Mouse (Mus musculus): ENCODE results near the gene Myo1e. TPM values are rescaled to one million over a fixed set of nuclear protein-coding genes. Genes with fewer than 3 reads are reported as not detected.
A peak's percentile ranks its signal among the peaks of the same experiment; 100 is the strongest.

Myo1e gene
- polyA plus RNA-seq, 1 experiment from 2014 or later = 4.0 TPM

- Histone ChIP-seq H3K4me1 (peaks cover 27% of the 10 kb centered on the region), H3K9ac (0 out of 2 replicates have a peak overlapping the region, but pooled peaks have one; percentile 19), H3K27me3 (replicated peaks) (no peaks in the 10 kb centered on the region), H3K36me3 (0 out of 2 replicates have a peak, but pooled peaks cover 2% of the 10 kb centered on the region), H3K4me2 (peak overlapping the region; percentile 46), H3K9me3 (replicated peaks) (no peaks in the 10 kb centered on the region), H3K4me3 (no peak overlapping the region), H3K27ac (0 out of 2 replicates have a peak overlapping the region, but pooled peaks have one; percentile 20)
- WGBS (ENCODE audit: insufficient replicate concordance) = 31% methylated on average over 18 of the region's 18 CpGs
- peak; percentile 81 for ATAC-seq
These were observed 178.0 kb downstream of the Myo1e start for GRCm38 (mm10) chr9:70384958-70385728.

- H3K4me2 ChIP-seq = no peak overlapping the region
- no peak overlapping the region for H3K27ac ChIP-seq
- H3K9me3 ChIP-seq (replicated peaks) = no peaks in the 10 kb centered on the region
- H3K36me3 ChIP-seq = 0 out of 2 replicates have a peak, but pooled peaks cover 2% of the 10 kb centered on the region
- no peak overlapping the region for H3K9ac ChIP-seq
- no peak for ATAC-seq
- WGBS (ENCODE audit: insufficient replicate concordance) = 86% methylated on average over 4 of the region's 4 CpGs
- no peak overlapping the region for H3K4me3 ChIP-seq
- no peaks in the 10 kb centered on the region for H3K27me3 ChIP-seq (replicated peaks)
- H3K4me1 ChIP-seq = peaks cover 33% of the 10 kb centered on the region
These were observed 180.4 kb downstream of the Myo1e start for GRCm38 (mm10) chr9:70387410-70388119.

DNA sequence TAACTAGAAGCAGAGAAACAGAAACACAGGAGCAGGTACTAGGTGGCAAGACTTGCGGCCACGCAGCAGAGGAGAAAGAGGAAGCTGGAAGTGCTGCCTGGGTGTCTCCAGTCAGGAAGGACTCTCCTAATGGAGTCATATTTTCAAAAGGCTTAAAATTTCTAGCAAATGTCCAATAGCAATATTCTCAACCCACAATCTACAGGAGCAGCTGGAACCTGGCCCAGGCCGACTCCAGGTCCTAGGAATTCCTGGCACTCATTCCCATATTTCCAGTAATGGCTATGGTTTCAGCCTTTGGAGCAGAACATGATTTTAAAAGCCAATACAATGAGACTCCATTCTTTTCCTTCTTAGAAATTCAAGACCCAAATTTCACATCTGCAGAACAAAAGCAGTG is 182.4 kb downstream of the Myo1e start:
- Histone ChIP-seq H3K27me3 (replicated peaks) (no peaks in the 10 kb centered on the region), H3K9me3 (replicated peaks) (no peaks in the 10 kb centered on the region), H3K4me3 (no peak overlapping the region), H3K27ac (no peak overlapping the region), H3K36me3 (no peaks in the 10 kb centered on the region), H3K9ac (no peak overlapping the region), H3K4me1 (peaks cover 26% of the 10 kb centered on the region), H3K4me2 (no peak overlapping the region)
- ATAC-seq = no peak
- 56% methylated on average over 3 of the region's 3 CpGs for WGBS (ENCODE audit: insufficient replicate concordance)

DNA sequence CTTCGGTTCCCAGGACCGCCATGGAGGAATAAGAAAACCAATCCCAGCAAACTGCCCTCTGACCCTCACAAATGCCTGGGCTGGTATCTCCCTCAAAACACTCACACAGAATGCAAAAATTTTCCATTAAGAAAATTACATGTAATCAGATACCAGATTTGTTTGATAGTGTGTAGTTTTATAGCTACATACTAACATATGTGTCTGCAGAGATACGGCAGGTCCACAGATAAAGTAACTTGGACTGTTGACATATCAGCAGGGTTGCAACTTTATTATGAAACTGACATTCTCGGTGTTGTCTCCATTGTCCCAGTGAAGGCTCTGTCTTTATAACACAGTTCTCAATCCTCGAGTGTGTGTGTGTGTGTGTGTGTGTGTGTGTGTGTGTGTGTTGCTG is 183.9 kb downstream of the Myo1e start:
- Histone ChIP-seq H3K27ac (no peak overlapping the region), H3K9me3 (replicated peaks) (no peaks in the 10 kb centered on the region), H3K36me3 (no peaks in the 10 kb centered on the region), H3K4me1 (peaks cover 11% of the 10 kb centered on the region), H3K27me3 (replicated peaks) (no peaks in the 10 kb centered on the region), H3K9ac (no peak overlapping the region), H3K4me2 (no peak overlapping the region), H3K4me3 (no peak overlapping the region)
- no peak for ATAC-seq
- WGBS (ENCODE audit: insufficient replicate concordance) = 67% methylated on average over 5 of the region's 5 CpGs

GRCm38 (mm10) chr9:70391660-70392562 is 184.8 kb downstream of the Myo1e start:
- no peaks in the 10 kb centered on the region for H3K36me3 ChIP-seq
- H3K9ac ChIP-seq = no peak overlapping the region
- H3K27me3 ChIP-seq (replicated peaks) = no peaks in the 10 kb centered on the region
- no peak overlapping the region for H3K4me2 ChIP-seq
- no peak overlapping the region for H3K4me3 ChIP-seq
- H3K9me3 ChIP-seq (replicated peaks) = no peaks in the 10 kb centered on the region
- H3K27ac ChIP-seq = no peak overlapping the region
- ATAC-seq = no peak
- 53% methylated on average over 12 of the region's 12 CpGs for WGBS (ENCODE audit: insufficient replicate concordance)
- peaks cover 11% of the 10 kb centered on the region for H3K4me1 ChIP-seq

- Histone ChIP-seq H3K4me1 (peaks cover 11% of the 10 kb centered on the region), H3K9me3 (replicated peaks) (no peaks in the 10 kb centered on the region), H3K27ac (no peak overlapping the region), H3K4me3 (no peak overlapping the region), H3K36me3 (no peaks in the 10 kb centered on the region), H3K4me2 (no peak overlapping the region), H3K27me3 (replicated peaks) (no peaks in the 10 kb centered on the region), H3K9ac (no peak overlapping the region)
- 25% methylated on average over 6 of the region's 6 CpGs for whole genome bisulfite sequencing (ENCODE audit: insufficient replicate concordance)
- no peak for ATAC-seq
These were observed 185.4 kb downstream of the Myo1e start for GRCm38 (mm10) chr9:70392563-70392907.

DNA sequence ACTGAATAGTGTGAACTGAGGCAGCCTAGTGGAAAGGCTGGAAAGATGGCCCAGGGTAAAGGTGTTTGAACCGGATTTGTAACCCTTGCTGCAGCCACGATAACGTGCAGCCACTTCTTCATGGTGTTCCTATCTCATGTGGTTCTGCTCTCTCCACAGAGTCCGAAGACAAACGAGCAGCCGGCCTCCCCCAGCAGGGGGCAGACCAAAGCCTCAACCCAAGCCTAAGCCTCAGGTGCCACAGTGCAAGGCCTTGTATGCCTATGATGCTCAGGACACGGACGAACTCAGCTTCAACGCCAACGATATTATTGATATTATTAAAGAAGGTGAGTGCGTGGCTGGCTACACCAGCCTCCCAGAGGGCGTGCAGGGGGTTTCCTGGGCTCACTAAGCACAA is 188.5 kb downstream of the Myo1e start:
- WGBS (ENCODE audit: insufficient replicate concordance) = 68% methylated on average over 12 of the region's 12 CpGs
- no peaks in the 10 kb centered on the region for H3K27me3 ChIP-seq (replicated peaks)
- peaks cover 11% of the 10 kb centered on the region for H3K4me1 ChIP-seq
- H3K4me3 ChIP-seq = no peak overlapping the region
- no peak for ATAC-seq
- no peak overlapping the region for H3K9ac ChIP-seq
- H3K27ac ChIP-seq = no peak overlapping the region
- H3K9me3 ChIP-seq (replicated peaks) = no peaks in the 10 kb centered on the region
- H3K4me2 ChIP-seq = no peak overlapping the region
- no peaks in the 10 kb centered on the region for H3K36me3 ChIP-seq

- no peaks in the 10 kb centered on the region for H3K9me3 ChIP-seq (replicated peaks)
- no peak overlapping the region for H3K4me2 ChIP-seq
- no peak overlapping the region for H3K9ac ChIP-seq
- no peak overlapping the region for H3K27ac ChIP-seq
- H3K4me1 ChIP-seq = peaks cover 11% of the 10 kb centered on the region
- no peak overlapping the region for H3K4me3 ChIP-seq
- 77% methylated on average over 2 of the region's 2 CpGs for WGBS (ENCODE audit: insufficient replicate concordance)
- no peaks in the 10 kb centered on the region for H3K27me3 ChIP-seq (replicated peaks)
- no peak for ATAC-seq
- H3K36me3 ChIP-seq = no peaks in the 10 kb centered on the region
These were observed 188.9 kb downstream of the Myo1e start for GRCm38 (mm10) chr9:70396083-70396482.

GRCm38 (mm10) chr9:70401937-70402539 is 194.9 kb downstream of the Myo1e start:
- H3K9me3 ChIP-seq (replicated peaks) = no peaks in the 10 kb centered on the region
- no peaks in the 10 kb centered on the region for H3K4me1 ChIP-seq
- no peak overlapping the region for H3K4me2 ChIP-seq
- WGBS (ENCODE audit: insufficient replicate concordance) = 75% methylated on average over 8 of the region's 8 CpGs
- ATAC-seq = no peak
- H3K27me3 ChIP-seq (replicated peaks) = no peaks in the 10 kb centered on the region
- H3K4me3 ChIP-seq = no peak overlapping the region
- H3K9ac ChIP-seq = no peak overlapping the region
- peaks cover 10% of the 10 kb centered on the region for H3K36me3 ChIP-seq
- H3K27ac ChIP-seq = no peak overlapping the region

DNA sequence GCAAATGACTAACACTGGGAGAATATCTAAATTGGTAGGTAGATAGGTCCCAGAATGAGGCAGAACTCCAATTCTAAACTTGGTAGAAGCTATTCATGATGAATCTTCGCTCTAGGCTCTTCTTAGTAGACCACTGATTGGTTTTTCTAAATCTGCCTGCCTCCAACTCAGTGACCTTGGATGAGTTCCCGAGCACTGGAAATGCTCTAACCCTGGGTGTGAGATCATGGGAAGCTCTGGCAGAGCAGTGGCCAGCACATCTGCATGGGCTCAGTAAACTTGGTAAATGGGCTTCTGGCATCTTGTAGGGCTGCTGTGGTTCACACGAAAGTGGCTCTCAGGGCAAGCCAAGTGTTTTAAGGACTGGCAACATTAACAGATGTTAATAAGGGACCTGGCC is 199.4 kb downstream of the Myo1e start:
- H3K27me3 ChIP-seq (replicated peaks) = no peaks in the 10 kb centered on the region
- peaks cover 55% of the 10 kb centered on the region for H3K36me3 ChIP-seq
- H3K27ac ChIP-seq = no peak overlapping the region
- no peak overlapping the region for H3K4me3 ChIP-seq
- no peak overlapping the region for H3K4me2 ChIP-seq
- no peaks in the 10 kb centered on the region for H3K9me3 ChIP-seq (replicated peaks)
- no peaks in the 10 kb centered on the region for H3K4me1 ChIP-seq
- no peak for ATAC-seq
- WGBS (ENCODE audit: insufficient replicate concordance) = 80% methylated on average over 3 of the region's 3 CpGs
- no peak overlapping the region for H3K9ac ChIP-seq

GRCm38 (mm10) chr9:70408791-70409190 is 201.6 kb downstream of the Myo1e start:
- Histone ChIP-seq H3K9me3 (replicated peaks) (no peaks in the 10 kb centered on the region), H3K4me3 (no peak overlapping the region), H3K27ac (no peak overlapping the region), H3K27me3 (replicated peaks) (no peaks in the 10 kb centered on the region), H3K4me2 (no peak overlapping the region), H3K36me3 (peaks cover 77% of the 10 kb centered on the region), H3K9ac (no peak overlapping the region), H3K4me1 (no peaks in the 10 kb centered on the region)
- WGBS (ENCODE audit: insufficient replicate concordance) = 88% methylated on average over 3 of the region's 3 CpGs
- ATAC-seq = no peak

All from liver, embryonic 12.5 days (tissue).